Mouse (Mus musculus): ENCODE results near the gene Grin3b.

GRCm38 (mm10) chr10:79994397-79995115 lies 24.0 kb downstream of the Grin3b start:
- TF ChIP-seq CTCF (IDR thresholded peaks at IDR 0.05; ENCODE audit: insufficient read depth, low read length) (no peak), POLR2A (IDR thresholded peaks at IDR 0.05; ENCODE audit: borderline replicate concordance, extremely low read depth, low read depth, low read length) (no peak)
